Mouse (Mus musculus) limb, embryonic 10.5 days (tissue): Measurements from ENCODE around the gene Nt5c2. TPM values are rescaled to one million over a fixed set of nuclear protein-coding genes. Genes with fewer than 3 reads are reported as not detected.
"Not testable (repeated sequence)": the region's sequence is repeated elsewhere in the genome, so short reads cannot be mapped to it uniquely, and the experiment has no call there.

ENCODE experiments used
- DNase-seq: peaks from one replicate; pipeline ENCODE4 v3.0.0-alpha.2; 2017; ENCODE audit warnings: low spot score
- H3K27ac ChIP-seq: fragments of 300-500 bp; sonication (generic); 2 replicates; pipeline ENCODE4 v1.5.1; 2016; ENCODE audit warnings: mild to moderate bottlenecking
- H3K27me3 ChIP-seq: fragments of 300-500 bp; sonication (generic); 2 replicates; pipeline ENCODE4 v1.6.1; 2016; ENCODE audit warnings: low read depth, mild to moderate bottlenecking; ENCODE audit not compliant: poor library complexity, severe bottlenecking
- H3K36me3 ChIP-seq: fragments of 300-500 bp; sonication (generic); 2 replicates; pipeline ENCODE4 v1.6.1; 2016; ENCODE audit warnings: mild to moderate bottlenecking, moderate library complexity
- H3K4me1 ChIP-seq: fragments of 300-500 bp; sonication (generic); 2 replicates; pipeline ENCODE4 v1.6.1; 2016
- H3K4me3 ChIP-seq: fragments of 300-500 bp; sonication (generic); 2 replicates; pipeline ENCODE4 v1.5.1; 2016; ENCODE audit warnings: mild to moderate bottlenecking, moderate library complexity
- H3K9me3 ChIP-seq: fragments of 300-500 bp; sonication (generic); replicated peaks from 2 replicates; pipeline ENCODE4 v1.6.1; 2016; ENCODE audit warnings: mild to moderate bottlenecking
- WGBS: fragments of 180-500 bp; shearing (Covaris S2); methylation state at CpG from one replicate; pipeline ENCODE4 v1.1.7; 2016; 5-methylcytosine and 5-hydroxymethylcytosine counted together
- polyA plus RNA-seq: library from polyadenylated mRNA; unstranded; fragments of >200 nt; fragmentation: Nextera tagmentation; extraction: Ambion mirVana; gene quantifications from 2 replicates; pipeline ENCODE4 v1.2.1, GENCODE M21; 2016

The Nt5c2 gene
- polyA plus RNA-seq, 1 experiment from 2014 or later = 89.8 TPM

DNA sequence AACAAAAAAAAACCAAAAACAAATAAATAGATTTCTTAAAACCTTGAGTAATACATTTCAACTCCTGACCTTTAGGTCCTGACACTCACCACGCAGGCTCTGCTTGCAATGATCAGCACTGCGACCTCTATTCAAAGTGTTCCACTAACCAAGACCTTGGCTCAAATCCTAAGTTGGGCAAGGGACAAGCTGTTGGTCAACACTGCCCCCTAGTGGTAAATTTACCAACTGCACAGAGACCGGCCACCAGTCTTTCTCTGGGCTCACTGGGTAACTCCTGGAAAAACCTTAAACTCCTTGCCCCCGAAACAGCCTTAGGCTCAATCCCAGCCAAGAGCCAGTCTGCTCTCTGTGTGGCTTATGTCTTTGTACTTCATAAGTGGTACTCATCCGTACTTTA lies 23.8 kb downstream of the Nt5c2 start:
- H3K27me3 ChIP-seq = no peaks in the 10 kb centered on the region
- H3K9me3 ChIP-seq = no peaks in the 10 kb centered on the region
- 22% methylated on average over 5 of the region's 5 CpGs for WGBS
- H3K4me1 ChIP-seq = peaks cover 10% of the 10 kb centered on the region
- H3K4me3 ChIP-seq = no peak overlapping the region
- no peaks in the 10 kb centered on the region for H3K36me3 ChIP-seq
- H3K27ac ChIP-seq = no peak overlapping the region
- DNase-seq = peak; percentile 90

DNA sequence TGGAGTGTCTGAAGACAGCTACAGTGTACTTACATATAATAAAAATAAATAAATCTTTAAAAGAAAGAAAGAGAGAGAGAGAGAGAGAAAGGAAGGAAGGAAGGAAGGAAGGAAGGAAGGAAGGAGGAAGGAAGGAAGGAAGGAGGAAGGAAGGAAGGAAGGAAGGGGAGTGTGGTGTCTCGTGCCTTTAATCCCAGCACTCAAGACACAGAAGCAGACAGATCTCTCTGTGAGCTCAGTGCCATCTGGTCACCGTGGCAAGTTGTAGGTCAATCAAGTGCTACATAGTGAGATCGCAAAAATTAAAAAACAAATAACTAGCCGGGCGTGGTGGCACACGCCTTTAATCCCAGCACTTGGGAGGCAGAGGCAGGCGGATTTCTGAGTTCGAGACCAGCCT lies 24.3 kb downstream of the Nt5c2 start:
- H3K36me3 ChIP-seq, H3K27ac ChIP-seq, H3K4me3 ChIP-seq, H3K9me3 ChIP-seq, H3K4me1 ChIP-seq, H3K27me3 ChIP-seq, DNase-seq: not testable (repeated sequence)
- 83% methylated on average over 8 of the region's 8 CpGs for WGBS

DNA sequence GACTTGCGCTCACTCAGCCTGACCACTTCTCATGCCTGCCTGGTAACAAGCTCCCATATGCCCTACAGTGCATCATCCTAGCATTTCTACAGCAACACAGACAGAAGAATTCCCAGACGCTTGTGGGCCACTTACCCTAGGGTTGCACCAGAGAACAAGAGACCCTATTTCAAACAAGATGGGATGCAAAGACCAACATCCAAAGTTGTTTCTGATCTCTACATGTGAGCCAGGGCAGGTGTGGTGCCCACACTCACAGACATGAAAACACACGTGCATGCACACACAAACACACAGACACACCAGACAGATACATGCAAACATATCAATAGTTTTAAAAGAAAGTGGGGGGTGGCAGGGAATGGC lies 24.8 kb downstream of the Nt5c2 start:
- no peak for DNase-seq
- Histone ChIP-seq H3K27me3 (no peaks in the 10 kb centered on the region), H3K4me1 (peaks cover 10% of the 10 kb centered on the region), H3K27ac (no peak overlapping the region), H3K9me3 (no peaks in the 10 kb centered on the region), H3K36me3 (no peaks in the 10 kb centered on the region), H3K4me3 (no peak overlapping the region)
- WGBS = 86% methylated on average over 3 of the region's 3 CpGs

DNA sequence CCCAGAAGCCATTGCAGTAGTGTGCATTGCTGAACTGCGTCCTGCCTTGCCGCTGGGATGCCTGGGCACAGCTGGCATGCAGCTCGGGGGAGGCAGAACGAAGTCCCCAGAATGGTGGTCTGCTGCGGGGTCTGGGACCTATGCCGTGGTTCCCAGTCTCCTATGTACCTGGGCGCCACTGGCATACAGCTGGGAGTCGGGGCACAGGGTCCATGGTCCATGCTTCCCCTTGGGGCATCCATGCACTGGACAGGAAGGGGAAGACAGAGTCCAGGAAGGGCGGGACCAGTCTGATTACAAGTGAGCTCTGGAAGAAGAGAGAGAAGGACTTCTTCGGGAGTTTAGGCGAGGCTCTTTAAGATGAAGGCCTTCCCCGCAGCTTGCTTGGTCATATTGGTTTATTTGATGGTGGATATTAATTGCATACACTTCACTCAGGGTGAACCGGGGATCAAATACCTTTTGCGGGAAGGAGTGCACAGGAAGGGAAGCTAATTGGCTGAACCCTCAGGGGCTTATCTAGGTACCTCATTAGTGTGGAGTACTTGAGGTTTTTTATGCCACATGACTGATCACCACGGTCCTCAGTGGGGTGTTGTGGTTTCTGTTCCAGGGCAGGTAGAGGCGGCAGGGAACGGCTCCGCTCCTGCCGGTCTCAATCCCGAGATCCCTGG lies 25.3 kb downstream of the Nt5c2 start:
- no peak overlapping the region for H3K4me3 ChIP-seq
- no peaks in the 10 kb centered on the region for H3K36me3 ChIP-seq
- no peaks in the 10 kb centered on the region for H3K9me3 ChIP-seq
- peaks cover 13% of the 10 kb centered on the region for H3K4me1 ChIP-seq
- no peak for DNase-seq
- no peak overlapping the region for H3K27ac ChIP-seq
- H3K27me3 ChIP-seq = no peaks in the 10 kb centered on the region
- 79% methylated on average over 20 of the region's 20 CpGs for WGBS

DNA sequence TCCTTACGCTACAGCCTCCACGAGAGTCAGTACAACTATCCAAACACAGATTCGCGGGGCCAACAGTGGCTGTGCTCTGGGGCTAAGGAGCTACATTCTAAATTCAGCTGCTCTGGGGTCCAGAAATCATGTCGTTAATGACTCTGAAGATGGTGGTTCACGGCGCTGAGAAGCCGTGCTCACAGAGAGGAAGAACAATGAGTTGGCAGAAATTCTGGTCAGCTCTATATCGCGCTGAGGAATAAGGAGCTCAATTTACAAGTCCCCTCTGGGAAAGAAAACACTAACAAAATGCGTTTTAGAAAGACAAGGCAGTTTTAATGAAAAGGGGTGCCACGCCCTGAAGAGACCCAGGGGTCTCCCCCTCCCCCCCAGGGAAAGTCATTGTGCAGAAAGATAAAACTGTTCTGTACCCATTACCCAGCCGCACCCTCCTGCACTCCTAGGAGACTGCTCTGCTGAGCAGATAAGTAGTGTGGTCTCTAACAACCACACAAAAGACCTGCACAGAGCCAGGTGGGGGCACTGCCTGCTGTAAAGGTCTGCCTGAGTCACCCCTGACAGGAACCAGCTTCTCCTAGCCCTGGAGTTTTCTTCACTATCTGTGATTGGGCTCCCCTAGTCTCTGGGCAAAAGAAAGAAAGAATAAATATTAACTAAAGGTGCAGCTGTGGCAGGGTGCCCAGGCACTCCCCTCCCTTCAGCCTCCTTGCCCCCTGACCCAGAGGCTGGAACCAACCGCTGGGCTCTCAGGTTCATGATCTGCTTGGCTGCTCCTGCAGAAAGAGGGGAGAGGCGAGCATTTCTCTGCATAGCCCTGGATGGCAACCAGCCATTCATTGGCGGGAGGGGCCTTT lies 26.5 kb downstream of the Nt5c2 start:
- no peak overlapping the region for H3K27ac ChIP-seq
- no peaks in the 10 kb centered on the region for H3K9me3 ChIP-seq
- H3K4me1 ChIP-seq = peaks cover 23% of the 10 kb centered on the region
- 77% methylated on average over 16 of the region's 16 CpGs for WGBS
- no peaks in the 10 kb centered on the region for H3K36me3 ChIP-seq
- H3K4me3 ChIP-seq = no peak overlapping the region
- H3K27me3 ChIP-seq = no peaks in the 10 kb centered on the region
- DNase-seq = no peak

DNA sequence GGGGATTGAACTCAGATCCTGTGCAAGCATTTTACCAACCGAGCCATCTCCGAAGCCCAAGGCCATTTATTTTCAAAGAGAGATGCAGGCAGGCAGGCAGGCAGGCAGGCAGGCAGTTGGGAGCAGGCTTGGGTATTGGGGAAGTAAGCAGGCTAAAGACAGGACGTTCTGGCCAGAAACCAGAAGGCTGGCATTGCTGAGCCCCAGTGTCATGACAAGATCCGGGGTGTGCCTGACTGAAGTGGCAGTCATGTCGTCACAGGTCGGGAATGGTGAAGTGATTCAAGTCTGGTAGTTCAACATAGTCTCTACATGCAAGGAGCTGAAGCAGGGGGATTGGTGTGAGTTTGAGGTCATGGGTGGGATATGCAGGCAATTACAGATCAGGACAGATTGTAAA lies 27.3 kb downstream of the Nt5c2 start:
- no peaks in the 10 kb centered on the region for H3K36me3 ChIP-seq
- no peak overlapping the region for H3K27ac ChIP-seq
- WGBS = 83% methylated on average over 6 of the region's 6 CpGs
- no peak for DNase-seq
- no peak overlapping the region for H3K4me3 ChIP-seq
- peaks cover 26% of the 10 kb centered on the region for H3K4me1 ChIP-seq
- H3K27me3 ChIP-seq = no peaks in the 10 kb centered on the region
- H3K9me3 ChIP-seq = no peaks in the 10 kb centered on the region

DNA sequence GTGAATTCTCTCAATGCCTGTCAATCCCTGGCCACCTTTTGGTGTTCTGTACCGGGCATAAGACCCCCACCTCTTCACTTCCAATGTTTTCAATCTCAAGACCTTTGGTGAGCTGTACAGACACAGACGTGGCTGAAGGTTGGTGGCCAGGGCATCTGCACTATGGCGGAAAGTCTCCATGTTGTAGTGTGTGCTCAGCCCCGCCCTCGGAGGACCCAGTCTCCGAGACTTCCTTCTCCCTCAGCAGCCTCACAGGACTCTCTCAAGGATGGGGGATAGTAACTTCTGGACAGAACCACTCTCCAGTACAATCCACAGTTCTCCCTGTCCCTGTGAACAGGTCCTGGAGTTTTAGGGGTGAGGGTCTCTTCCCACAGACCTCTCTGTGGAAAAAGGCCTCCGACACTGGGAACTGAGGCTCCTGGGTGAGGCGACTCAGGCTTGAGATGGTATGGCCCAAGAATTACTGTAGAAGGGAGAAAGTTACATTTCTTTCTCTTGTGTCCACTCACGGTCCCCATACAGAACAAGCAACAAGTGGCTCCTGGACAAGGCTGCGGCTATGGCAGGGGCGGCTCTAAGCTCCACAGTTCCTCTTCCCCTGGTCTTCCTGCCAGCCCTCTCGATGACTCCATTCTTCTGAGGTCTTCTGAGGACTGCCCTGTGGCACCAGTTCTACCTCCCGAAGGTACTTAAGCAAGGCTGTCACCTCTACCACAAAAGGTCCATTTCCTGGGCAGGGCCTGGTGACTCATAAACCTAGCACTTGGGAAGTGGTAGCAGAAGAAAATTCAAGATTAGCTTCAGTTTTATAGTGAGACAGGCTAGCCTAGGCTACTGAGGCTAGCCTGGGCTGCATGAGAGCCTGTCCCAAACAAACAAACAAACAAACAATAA lies 30.0 kb downstream of the Nt5c2 start:
- WGBS = 88% methylated on average over 13 of the region's 13 CpGs
- Histone ChIP-seq H3K9me3 (no peaks in the 10 kb centered on the region), H3K4me1 (peaks cover 24% of the 10 kb centered on the region), H3K36me3 (no peaks in the 10 kb centered on the region), H3K4me3 (no peak overlapping the region), H3K27me3 (no peaks in the 10 kb centered on the region), H3K27ac (no peak overlapping the region)
- no peak for DNase-seq

DNA sequence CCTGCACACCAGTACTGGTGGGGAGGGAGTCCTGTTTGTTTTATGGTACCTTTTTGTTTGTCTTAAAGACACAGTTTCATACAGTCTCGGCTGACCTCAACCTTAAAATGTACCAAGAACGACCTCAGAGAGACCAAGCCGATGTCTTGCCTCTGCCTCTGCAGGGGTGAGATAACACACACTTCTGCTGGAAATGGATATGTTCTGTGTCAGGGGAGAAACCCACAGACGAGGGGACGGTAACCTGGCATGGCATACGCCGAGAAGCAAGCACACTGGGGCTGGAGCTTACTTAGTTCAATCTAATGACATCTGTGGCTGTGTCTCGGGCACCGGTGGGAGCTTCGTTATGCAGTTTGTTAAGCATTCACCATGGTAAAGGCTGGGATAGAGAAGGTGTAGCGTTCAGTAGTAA lies 31.0 kb downstream of the Nt5c2 start:
- H3K4me3 ChIP-seq = no peak overlapping the region
- 73% methylated on average over 11 of the region's 11 CpGs for WGBS
- H3K27ac ChIP-seq = no peak overlapping the region

DNA sequence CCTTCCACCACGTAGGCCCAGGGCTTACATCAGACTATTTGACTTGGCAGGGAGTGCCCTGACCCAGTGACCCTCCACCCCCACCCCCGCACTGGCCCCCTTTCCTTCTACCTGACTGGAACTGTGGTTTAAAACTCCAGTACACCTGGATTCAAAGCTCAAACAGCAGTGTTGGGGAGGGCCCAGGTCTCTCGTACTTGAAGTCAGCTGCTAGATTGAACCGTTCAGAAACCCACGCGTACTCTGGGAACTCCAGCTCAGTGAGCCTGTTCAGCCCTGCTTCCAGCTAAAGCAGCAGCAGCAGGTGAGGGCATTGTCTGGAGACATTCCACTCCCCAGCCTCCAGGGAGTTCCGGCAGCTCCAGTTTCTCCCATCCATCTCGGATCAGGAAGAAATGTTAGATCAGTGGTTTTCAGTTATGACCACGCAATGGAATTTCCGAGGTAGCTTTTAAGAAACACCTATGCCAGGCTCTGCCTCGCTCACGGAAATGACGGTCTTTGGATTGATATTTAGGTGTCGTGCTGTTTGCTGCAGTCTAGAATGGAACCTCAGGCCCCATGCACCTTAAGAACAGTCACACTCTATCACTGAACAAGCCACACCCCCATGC lies 31.5 kb downstream of the Nt5c2 start:
- H3K27me3 ChIP-seq = no peaks in the 10 kb centered on the region
- H3K36me3 ChIP-seq = no peaks in the 10 kb centered on the region
- no peak overlapping the region; the same call in 1 of the 2 replicates for H3K27ac ChIP-seq
- no peak for DNase-seq
- H3K4me1 ChIP-seq = peaks cover 16% of the 10 kb centered on the region; the same call in 1 of the 2 replicates
- whole genome bisulfite sequencing = 67% methylated on average over 14 of the region's 14 CpGs
- H3K9me3 ChIP-seq = no peaks in the 10 kb centered on the region
- no peak overlapping the region for H3K4me3 ChIP-seq

More for the DNA sequence above, 31.0 kb downstream of the Nt5c2 start:
- Histone ChIP-seq H3K36me3 (no peaks in the 10 kb centered on the region), H3K4me1 (peaks cover 16% of the 10 kb centered on the region; the same call in 1 of the 2 replicates), H3K27me3 (no peaks in the 10 kb centered on the region), H3K9me3 (no peaks in the 10 kb centered on the region)
- no peak for DNase-seq

DNA sequence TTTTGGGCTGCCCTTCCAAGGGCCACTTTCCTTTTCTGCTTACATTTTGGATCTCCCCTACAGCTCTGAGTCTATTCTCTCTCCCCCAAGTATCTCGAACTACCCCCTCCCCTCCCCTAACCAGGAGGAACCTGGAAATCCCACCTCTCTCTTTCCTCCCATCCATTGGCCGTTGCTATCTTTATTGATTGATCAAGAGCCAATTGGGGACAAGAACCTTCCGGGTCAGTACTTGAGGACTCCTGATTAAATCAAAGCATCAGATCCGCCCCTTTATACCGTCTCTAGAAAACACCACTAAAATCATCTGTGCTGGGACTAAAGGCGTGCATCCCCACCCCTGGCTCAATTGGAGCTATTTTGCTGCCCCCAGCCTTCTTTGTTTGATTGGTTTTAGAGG lies 33.5 kb downstream of the Nt5c2 start:
- H3K27ac ChIP-seq = no peak overlapping the region
- H3K9me3 ChIP-seq = no peaks in the 10 kb centered on the region
- no peak overlapping the region for H3K4me3 ChIP-seq
- WGBS = 35% methylated on average over 6 of the region's 6 CpGs
- no peaks in the 10 kb centered on the region for H3K36me3 ChIP-seq
- H3K27me3 ChIP-seq = no peaks in the 10 kb centered on the region
- no peak for DNase-seq
- peaks cover 16% of the 10 kb centered on the region; the same call in 1 of the 2 replicates for H3K4me1 ChIP-seq

DNA sequence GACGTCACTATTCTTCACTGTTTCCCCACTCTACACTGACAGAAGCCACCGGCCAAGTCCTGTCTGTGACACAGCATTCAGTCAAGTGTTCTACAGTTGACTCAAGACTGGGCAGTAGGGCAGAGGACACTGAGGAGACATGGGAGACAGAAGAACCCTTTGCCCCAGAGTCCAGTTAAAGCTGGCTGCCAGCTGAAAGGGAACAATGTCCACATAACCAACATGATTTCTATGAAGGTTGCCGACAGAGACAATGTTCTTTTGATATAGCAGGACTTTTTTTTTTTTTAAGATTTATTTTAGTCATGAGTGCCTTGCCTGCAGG lies 35.2 kb downstream of the Nt5c2 start:
- no peaks in the 10 kb centered on the region for H3K27me3 ChIP-seq
- H3K9me3 ChIP-seq = no peaks in the 10 kb centered on the region
- no peak overlapping the region for H3K27ac ChIP-seq
- no peak for DNase-seq
- no peak overlapping the region for H3K4me3 ChIP-seq
- H3K36me3 ChIP-seq = no peaks in the 10 kb centered on the region
- peaks cover 15% of the 10 kb centered on the region; the same call in 1 of the 2 replicates for H3K4me1 ChIP-seq
- 82% methylated on average over 3 of the region's 3 CpGs for WGBS

DNA sequence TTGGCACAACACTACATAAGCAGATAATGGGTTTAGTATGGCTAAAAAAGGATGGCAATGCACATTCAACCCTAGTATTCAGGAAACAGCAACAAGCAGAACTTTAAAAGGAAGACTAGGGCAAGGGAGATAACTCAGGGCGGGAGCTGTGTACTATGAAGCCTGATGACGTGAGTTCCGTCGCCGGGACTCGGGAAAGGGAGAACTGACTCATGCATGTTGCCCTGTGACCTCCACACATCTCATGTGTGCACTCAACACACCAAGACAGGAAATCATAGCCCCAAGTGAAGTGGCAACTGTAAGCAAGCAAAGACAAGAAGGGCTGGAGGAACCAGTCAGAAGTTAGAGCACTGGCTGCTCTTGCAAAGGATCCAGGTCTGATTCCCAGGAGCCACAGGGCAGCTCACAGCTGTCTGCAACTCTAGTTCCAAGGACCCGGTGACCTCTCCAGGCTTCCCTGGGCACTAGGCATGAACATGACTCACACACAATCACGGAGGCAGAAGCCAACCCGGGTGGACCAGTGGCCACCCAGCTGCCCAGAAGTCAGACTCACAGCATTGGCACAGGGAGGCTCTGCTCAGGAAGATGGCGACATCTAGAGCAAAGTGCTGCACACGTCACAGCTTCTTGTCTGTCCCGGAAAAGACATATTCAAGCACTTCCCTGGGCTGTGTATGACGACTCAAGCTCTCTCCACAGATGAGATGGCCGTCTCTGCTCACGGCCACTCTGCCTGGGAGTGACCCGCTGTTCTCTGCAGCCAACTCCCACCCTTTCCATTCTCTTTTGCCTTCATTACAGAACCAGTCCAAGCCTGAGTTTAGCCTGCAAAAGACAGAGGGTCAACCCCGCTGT lies 35.8 kb downstream of the Nt5c2 start:
- Histone ChIP-seq H3K27me3 (no peaks in the 10 kb centered on the region), H3K4me1 (peaks cover 10% of the 10 kb centered on the region; the same call in 1 of the 2 replicates), H3K9me3 (no peaks in the 10 kb centered on the region), H3K36me3 (no peaks in the 10 kb centered on the region), H3K27ac (no peak overlapping the region), H3K4me3 (no peak overlapping the region)
- WGBS = 91% methylated on average over 17 of the region's 17 CpGs
- DNase-seq = no peak
